Mouse (Mus musculus): ENCODE results near the gene Tmem56.

DNA sequence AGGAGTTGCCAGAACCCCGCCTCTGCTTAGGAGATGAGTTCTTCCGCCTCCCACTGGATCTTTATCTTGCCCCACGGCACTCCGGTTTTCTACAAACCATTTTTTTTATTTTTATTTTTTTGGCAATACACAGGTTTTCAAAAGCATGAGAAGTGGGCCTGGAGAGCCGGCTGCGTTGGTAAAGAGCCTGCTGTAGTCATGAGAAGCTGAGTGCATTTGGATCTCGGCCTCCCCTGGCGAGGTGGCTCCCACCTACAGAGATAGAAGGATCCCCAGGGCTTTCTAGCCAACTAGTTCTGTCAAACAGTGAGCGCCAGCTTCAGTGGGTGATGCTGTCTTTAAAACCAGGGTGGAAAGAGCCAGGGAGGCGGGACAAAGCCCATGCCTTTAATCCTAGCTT is 25.5 kb downstream of the Tmem56 start:
- TF ChIP-seq CTCF (IDR thresholded peaks at IDR 0.05; ENCODE audit: borderline replicate concordance, control insufficient read depth, extremely low read depth, insufficient read depth, low read length, poor library complexity) (no peak), POLR2A (IDR thresholded peaks at IDR 0.05; ENCODE audit: control insufficient read depth, extremely low read depth, insufficient read depth, low read length, poor library complexity) (no peak)
